Mouse (Mus musculus): ENCODE results near the gene Wnk2.

GRCm38 (mm10) chr13:49094667-49095066 is 53.1 kb downstream of the Wnk2 start:
- TF ChIP-seq CTCF (IDR thresholded peaks at IDR 0.05; ENCODE audit: control insufficient read depth, insufficient read depth, insufficient read length) (no peak), MYOD1 (IDR thresholded peaks at IDR 0.05; ENCODE audit: control insufficient read depth, insufficient read length, low read depth) (no peak)
